Mouse (Mus musculus) urinary bladder, postnatal 4 days (tissue): ENCODE measurements around the gene Enpp3.

Experiments used
- DNase-seq, 2 experiments: peaks; one replicate each; pipeline ENCODE4 v3.0.0; 2021 to 2022; ENCODE audit warnings: low spot score in 2 of 2

Gene Enpp3

GRCm38 (mm10) chr10:24763257-24763656, 79.4 kb downstream of the Enpp3 start:
- no peak for DNase-seq

GRCm38 (mm10) chr10:24758326-24758915, 84.2 kb downstream of the Enpp3 start:
- DNase-seq: no peak

GRCm38 (mm10) chr10:24754874-24755540, 87.6 kb downstream of the Enpp3 start:
- DNase-seq: no peak

- DNase-seq: no peak
Measured at GRCm38 (mm10) chr10:24754251-24754835, 88.3 kb downstream of the Enpp3 start.

- DNase-seq: no peak
Measured at GRCm38 (mm10) chr10:24753536-24754250, 88.9 kb downstream of the Enpp3 start.

GRCm38 (mm10) chr10:24742950-24743487, 99.6 kb downstream of the Enpp3 start:
- no peak for DNase-seq

- DNase-seq: no peak
Measured at GRCm38 (mm10) chr10:24741229-24742198, 101.1 kb downstream of the Enpp3 start.

- no peak for DNase-seq
Measured at GRCm38 (mm10) chr10:24739171-24739570, 103.5 kb downstream of the Enpp3 start.

GRCm38 (mm10) chr10:24738456-24738855, 104.2 kb downstream of the Enpp3 start:
- no peak for DNase-seq

GRCm38 (mm10) chr10:24735027-24735777, 107.4 kb downstream of the Enpp3 start:
- DNase-seq: no peak

- DNase-seq: no peak
Measured at GRCm38 (mm10) chr10:24727478-24727877, 115.1 kb downstream of the Enpp3 start.

GRCm38 (mm10) chr10:24725197-24725596, 117.4 kb downstream of the Enpp3 start:
- DNase-seq: no peak
